Mouse (Mus musculus) MN1 (cell line): ENCODE measurements around the gene Atad3a.
"Not testable (repeated sequence)": the region's sequence is repeated elsewhere in the genome, so short reads cannot be mapped to it uniquely, and the experiment has no call there.

ENCODE experiments used
- DNase-seq: peaks from one replicate; pipeline ENCODE4 v3.0.0-alpha.2; 2016; ENCODE audit warnings: low spot score

The Atad3a gene

DNA sequence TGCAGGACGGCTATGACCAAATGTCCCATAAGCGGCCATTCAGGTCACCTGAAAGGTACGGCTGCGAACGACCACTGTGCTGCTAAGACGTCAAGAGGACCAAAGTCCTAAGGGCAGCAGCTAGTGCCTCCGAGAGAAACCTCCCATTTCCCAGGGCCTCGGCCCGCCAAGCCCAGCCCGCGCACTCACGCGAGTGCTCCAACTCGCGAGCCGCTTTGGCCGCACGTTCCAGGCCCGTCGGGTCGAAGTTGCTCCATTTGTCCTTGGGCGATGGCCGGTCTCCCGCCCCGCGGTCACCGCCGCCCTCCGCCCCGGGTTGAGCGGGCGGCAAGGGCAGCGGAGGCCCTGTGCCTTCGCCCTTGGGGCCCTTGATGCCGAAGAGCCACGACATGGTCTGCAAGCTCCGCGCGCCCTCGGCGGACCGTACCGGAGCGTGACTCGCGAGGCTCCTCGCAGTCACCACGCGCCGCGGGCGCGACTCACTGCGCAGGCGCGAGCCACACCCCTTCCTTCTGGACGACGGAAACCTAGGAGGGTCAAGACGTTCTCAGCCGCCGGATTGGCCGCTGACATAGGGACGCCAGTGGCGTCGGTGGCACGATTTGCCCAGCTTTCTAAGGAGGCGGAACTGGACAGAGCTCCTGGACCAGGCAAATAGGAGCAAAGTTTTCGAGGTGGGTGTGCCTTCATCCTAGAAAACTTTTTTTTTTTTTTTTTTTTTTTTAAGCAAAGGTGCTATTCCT is at the start of gene Atad3a:
Atad3a (minus strand) TSS at position 481 of the 743 bp plus-strand sequence.
- DNase-seq: peak; percentile 98

DNA sequence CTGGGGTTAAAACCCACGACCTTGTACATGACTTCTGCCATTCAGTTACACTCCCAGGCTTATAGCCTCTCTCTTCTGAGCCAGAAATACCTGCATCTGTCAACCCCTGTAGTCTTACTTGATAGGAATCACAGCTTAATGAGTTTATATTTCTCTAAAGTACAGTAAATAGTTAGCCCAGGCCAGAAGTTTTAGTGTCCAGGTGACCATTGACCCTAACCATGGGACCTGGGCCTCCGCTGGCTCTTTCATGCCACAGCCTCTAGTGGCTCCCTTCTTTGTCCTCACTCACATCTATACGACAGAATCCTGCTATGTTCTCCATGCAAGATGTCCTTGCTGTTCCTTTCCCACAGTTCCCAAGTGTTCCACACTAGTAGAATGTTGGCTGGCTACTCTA is 46.9 kb upstream of the Atad3a start:
- no peak for DNase-seq

DNA sequence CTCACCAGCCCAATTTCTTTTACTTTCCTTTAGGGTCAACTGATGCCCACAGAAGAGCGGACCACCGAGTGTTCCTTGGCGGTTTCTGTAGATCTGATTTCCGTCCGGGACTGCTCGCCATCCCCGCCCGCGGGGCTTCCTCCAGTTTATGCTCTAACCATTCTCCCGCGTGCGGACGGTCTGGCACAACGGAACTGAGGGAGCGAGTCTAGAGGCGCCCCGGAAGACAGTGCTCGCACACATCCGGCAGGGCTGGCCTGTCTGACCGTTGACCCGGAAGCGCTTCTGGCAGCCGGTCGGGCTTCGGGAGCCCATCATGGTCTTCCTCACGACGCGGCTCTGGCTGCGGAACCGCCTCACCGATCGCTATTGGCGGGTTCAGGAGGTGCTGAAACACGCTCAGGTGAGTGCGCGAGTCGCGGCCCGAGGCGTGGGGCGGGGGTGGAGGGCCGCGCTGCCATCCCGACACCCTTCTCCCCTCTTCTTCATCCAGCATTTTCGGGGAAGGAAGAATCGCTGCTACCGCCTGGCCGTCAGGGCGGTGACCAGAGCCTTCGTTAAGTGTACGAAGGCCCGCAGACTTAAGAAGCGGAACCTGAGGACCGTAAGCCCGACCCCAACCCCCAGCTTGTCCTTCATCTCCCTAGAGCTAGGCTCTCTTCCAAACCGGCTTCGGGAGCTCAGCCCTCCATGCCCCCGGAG is 42.6 kb upstream of the Atad3a start:
- peak; percentile 96 for DNase-seq

DNA sequence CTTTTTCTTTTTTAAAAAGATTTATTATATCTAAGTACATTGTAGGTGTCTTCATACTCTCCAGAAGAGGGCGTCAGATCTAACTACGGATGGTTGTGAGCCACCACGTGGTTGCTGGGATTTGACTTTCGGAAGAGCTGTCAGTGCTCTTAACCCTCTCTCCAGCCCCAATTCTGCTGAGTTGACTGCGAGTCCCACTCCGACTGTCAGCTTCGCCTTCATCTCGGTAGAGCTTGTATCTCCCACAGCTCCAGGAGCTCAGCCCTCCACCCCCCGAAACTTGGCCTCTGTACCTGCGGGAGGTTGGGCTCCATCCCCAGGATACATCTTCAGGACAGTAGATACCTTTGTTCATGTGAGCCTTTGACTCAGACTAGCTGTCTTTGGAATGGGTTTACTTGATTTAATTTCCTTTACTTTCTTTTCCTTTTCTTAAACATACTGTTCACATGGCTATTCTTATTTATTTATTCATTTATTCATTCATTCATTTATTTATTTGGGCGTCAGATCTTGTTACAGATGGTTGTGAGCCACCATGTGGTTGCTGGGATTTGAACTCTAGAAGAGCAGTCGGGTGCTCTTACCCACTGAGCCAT is 41.9 kb upstream of the Atad3a start, which contains the start of gene Mrpl20:
Mrpl20 (plus strand) TSS at position 138 of the 599 bp plus-strand sequence.
- no peak for DNase-seq

GRCm38 (mm10) chr4:155802075-155802474 is 41.2 kb upstream of the Atad3a start:
- no peak for DNase-seq

DNA sequence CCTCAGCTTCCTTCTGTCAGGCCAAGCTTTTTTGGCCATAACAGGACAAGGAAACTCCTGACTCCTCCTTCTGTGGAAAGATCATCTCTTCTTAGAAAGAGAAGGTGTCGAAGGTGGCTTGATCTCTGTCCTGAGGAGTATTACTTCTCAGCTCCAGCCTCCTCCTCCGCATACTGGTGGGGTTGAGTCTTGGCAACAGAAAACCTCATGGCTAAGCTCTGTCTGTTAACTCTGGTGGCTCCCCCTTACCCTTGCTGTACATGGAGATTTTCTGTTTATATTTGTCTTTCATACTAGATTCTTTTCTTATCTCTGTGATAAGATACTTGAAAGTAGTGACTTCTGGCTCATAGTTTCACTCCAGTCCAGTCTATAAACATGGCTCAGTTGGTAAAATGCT is 32.8 kb upstream of the Atad3a start:
- DNase-seq: no peak

DNA sequence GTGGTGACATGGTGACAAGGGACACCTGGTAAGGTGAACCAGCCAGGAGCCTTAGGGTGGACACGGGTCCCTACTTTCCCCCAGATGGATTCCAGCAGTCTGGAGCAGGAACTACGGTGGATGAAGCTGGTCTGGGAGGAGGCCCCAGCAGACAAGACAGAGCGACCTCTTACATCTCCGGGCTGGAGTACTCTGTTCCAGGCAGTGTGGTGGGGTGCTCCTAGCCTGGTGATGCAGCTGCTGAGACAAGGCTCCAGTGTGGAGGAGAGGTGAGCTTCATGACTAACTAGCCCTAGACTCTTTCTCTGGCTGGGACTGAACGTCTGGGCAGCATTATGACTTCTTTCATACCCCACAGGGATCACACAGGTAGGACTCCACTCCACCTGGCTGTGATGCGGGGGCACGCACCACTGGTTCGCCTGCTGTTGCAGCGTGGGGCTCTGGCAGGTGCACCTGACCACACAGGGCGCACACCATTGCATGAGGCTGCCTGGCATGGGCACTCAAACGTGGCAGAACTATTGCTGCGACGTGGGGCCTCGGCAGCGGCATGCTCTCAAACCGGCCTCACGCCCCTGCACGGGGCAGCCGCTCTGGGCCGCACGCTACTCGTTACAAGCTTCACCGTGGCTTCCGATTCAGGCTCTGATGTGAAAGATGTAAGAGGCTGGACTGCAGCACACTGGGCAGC is 30.5 kb upstream of the Atad3a start:
- DNase-seq: no peak

- DNase-seq: no peak
These were observed 29.8 kb upstream of the Atad3a start for GRCm38 (mm10) chr4:155790650-155791161.

DNA sequence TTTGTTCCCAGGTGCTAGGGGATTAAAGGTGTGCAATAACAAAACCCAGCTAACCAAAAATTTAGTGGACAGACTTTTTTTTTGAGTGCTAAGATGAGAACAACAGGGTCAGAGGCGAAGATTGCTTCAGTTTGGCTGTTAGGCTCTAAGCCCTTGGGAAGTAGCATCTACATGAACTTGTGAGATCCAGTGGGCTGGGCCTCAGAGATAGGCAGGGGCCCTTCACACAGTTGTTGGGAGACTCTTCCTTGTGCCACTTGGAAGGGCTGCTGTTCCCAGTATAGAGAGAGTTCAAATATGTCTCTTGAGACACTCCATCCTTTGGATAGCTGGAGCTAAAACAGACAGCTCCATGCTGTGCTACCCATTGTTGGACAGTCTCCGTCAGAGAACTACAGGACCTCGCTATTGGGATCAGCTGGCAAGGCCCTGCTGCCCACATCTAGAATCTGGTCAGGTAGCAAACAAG is 29.2 kb upstream of the Atad3a start, which contains the start of gene Ankrd65:
Ankrd65 (plus strand) TSS at position 419 of the 469 bp plus-strand sequence.
- no peak for DNase-seq

DNA sequence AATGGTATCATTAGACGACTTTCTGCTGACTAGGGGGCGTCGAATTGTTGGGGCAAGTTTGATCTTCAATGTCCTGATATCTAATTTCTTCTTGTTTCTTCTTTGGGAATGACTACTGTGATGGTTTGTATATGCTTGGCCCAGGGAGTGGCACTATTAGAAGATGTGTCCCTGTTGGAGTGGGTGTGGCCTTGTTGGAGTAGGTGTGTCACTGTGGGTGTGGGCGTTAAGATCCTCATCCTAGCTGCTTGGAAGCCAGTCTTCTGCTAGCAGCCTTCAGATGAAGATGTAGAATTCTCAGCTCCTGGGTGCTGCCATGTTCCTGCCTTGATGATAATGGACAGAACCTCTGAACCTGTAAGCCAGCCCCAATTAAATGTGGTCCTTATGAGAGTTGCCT is 27.9 kb upstream of the Atad3a start:
- not testable (repeated sequence) for DNase-seq

- DNase-seq: no peak
These were observed 27.4 kb upstream of the Atad3a start for GRCm38 (mm10) chr4:155788300-155788699.

GRCm38 (mm10) chr4:155785819-155786218 is 24.9 kb upstream of the Atad3a start, which contains the start of gene Tmem88b:
Gene Tmem88b (minus strand): TSS chr4:155785874.
- no peak for DNase-seq

DNA sequence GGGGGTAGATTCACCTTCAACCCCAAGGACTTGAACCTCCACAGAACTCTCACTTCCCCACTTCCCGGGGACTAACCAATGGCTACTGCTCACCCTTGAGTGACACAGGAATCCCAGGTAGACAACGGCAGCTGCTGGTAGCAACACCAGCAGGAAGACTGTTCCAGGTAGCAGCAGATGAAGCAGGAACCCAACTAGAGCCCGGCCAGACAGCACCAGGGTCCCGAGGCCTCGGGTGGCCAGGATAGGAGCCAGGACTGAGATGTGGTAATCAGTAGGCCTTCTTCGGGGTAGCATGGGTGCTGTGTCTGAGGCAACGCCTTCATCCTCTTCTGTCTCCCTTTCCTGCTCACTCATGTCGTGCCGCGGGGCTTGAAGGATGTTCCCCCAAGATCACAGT is 24.4 kb upstream of the Atad3a start:
- DNase-seq: no peak

DNA sequence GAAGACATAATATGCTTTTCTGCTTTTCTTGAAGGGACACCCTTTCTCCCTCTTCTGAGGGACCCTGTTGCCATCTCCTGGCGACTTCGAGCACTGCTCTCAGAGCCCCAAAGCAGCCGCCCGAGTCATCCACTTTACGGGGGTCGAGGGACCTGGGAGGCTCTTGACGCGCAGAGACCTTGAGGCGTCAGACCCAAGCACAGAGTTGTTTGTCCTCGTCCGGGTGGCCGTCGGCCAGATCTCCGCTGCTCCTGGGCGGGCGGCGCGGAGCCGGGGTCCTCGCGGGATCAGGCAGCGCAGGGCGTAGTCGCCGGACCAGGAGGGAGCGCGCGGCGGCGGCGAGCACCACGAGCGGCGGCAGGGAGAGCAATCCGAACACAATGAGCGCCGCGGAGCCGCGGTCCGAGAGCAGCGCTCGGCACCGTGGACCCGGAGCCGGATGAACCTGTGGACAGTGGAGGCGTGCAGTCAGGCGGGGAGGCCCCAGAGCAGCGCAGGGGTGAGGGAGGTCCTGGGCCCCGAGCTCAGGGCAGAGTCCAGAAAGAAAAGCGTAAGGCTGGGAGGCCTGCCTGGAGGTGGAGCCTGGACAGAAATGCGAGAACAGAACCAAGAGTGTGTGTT is 23.3 kb upstream of the Atad3a start:
- DNase-seq: peak; percentile 85

- no peak for DNase-seq
These were observed 22.7 kb upstream of the Atad3a start for GRCm38 (mm10) chr4:155783486-155784080.

- DNase-seq: peak; percentile 75
These were observed 20.0 kb upstream of the Atad3a start for GRCm38 (mm10) chr4:155780895-155781294.

- no peak for DNase-seq
These were observed 18.6 kb upstream of the Atad3a start for GRCm38 (mm10) chr4:155779498-155779897.

GRCm38 (mm10) chr4:155777816-155778215 is 16.9 kb upstream of the Atad3a start:
- no peak for DNase-seq

GRCm38 (mm10) chr4:155776704-155777335 is 15.9 kb upstream of the Atad3a start:
- no peak for DNase-seq

DNA sequence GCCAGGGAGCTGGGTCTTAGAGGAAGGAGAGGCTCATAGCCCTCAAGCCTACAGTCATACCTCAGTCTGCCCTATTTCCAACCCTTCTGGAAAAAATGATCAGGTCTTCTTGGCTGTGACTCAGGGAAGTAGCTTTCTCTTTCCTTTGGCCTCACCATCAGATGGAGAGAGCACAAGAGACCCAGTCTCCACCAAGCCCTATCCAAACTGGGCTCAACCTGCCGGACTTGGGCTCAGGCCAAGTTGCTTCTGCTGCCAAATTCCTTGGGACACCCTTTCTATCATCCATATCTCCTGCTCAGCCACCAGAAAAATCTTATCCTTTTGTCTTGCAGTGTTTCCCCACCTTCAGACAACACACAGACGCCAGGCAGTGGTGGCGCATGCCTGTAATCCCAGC is 15.0 kb upstream of the Atad3a start:
- DNase-seq: no peak
